In genomic region chr13:48553511-48553910, GRCm38 (mm10) we compare ENCODE assay signal across 11 mouse cellular contexts. TPM values are rescaled to one million over a fixed set of nuclear protein-coding genes. Genes with fewer than 3 reads are reported as not detected.
DNase-seq lines count a peak whose midpoint lies in the region; ATAC-seq and TF ChIP-seq lines count a peak whose summit lies in the region.
"Had no signal": no experiment of that assay in that cellular context is flagged by ENCODE, and none has a peak within 500 bp of the region (broad histone marks: within the 10 kb centered on the region; RNA-seq: fewer than 3 reads in every experiment).

No protein-coding gene starts in this region.

- H3K9ac ChIP-seq in embryonic facial prominence, embryonic 14.5 days (ENCODE audit: low read depth, low read length): no peak overlapping the region
- H3K9ac ChIP-seq in neural tube, embryonic 13.5 days: no peak overlapping the region
- no peak overlapping the region for H3K9ac ChIP-seq in stomach, postnatal 0 days (ENCODE audit: low read length)
- H3K9ac ChIP-seq: liver, embryonic 14.5 days; midbrain, embryonic 13.5 days had no signal

- no peak overlapping the region for H3K4me2 ChIP-seq in embryonic facial prominence, embryonic 14.5 days (ENCODE audit: low read depth, low read length)
- H3K4me2 ChIP-seq in neural tube, embryonic 13.5 days: 0 out of 2 replicates have a peak overlapping the region, but pooled peaks have one; percentile 35
- no peak overlapping the region for H3K4me2 ChIP-seq in stomach, postnatal 0 days (replicated peaks; ENCODE audit: low read depth)
- H3K4me2 ChIP-seq: midbrain, embryonic 13.5 days had no signal

- no peak overlapping the region; the same call in 1 of the 2 replicates for H3K27ac ChIP-seq in embryonic facial prominence, embryonic 14.5 days (replicated peaks; ENCODE audit: low read depth, low read length)
- H3K27ac ChIP-seq in embryonic facial prominence, embryonic 10.5 days (replicated peaks): no peak overlapping the region
- H3K27ac ChIP-seq in neural tube, embryonic 13.5 days (replicated peaks): peak overlapping the region; percentile 87
- H3K27ac ChIP-seq in stomach, postnatal 0 days (replicated peaks): peak overlapping the region; percentile 94
- H3K27ac ChIP-seq: liver, embryonic 14.5 days had no signal

- DNase-seq in embryonic facial prominence, embryonic 14.5 days (ENCODE audit: low spot score): peak; percentile 48
- DNase-seq in embryonic facial prominence, embryonic 10.5 days (ENCODE audit: low spot score): no peak
- peak; percentile 3 for DNase-seq in kidney, adult 18-20 months
- DNase-seq in kidney, adult 8-10 months: no peak
- DNase-seq in neural tube, embryonic 10.5 days (ENCODE audit: extremely low spot score, low spot score): no peak
- DNase-seq in stomach, postnatal 0 days (ENCODE audit: low spot score): no peak
- DNase-seq in embryo, embryonic 10.5 days (ENCODE audit: low spot score): no peak

- no peaks in the 10 kb centered on the region for H3K36me3 ChIP-seq in embryonic facial prominence, embryonic 14.5 days (ENCODE audit: control insufficient read depth, insufficient read depth, low read length)
- H3K36me3 ChIP-seq in embryonic facial prominence, embryonic 10.5 days (replicated peaks): no peaks in the 10 kb centered on the region
- H3K36me3 ChIP-seq in neural tube, embryonic 13.5 days: no peaks in the 10 kb centered on the region
- no peaks in the 10 kb centered on the region for H3K36me3 ChIP-seq in stomach, postnatal 0 days (ENCODE audit: control insufficient read depth, insufficient read depth, low read length)
- H3K36me3 ChIP-seq: midbrain, embryonic 13.5 days had no signal

- 59% methylated on average over 5 of the region's 5 CpGs for WGBS in embryonic facial prominence, embryonic 14.5 days
- 82% methylated on average over 5 of the region's 5 CpGs for whole genome bisulfite sequencing in embryonic facial prominence, embryonic 10.5 days
- 48% methylated on average over 5 of the region's 5 CpGs for WGBS in neural tube, embryonic 13.5 days
- WGBS in stomach, postnatal 0 days: 39% methylated on average over 5 of the region's 5 CpGs

- H3K9me3 ChIP-seq in embryonic facial prominence, embryonic 14.5 days (ENCODE audit: control insufficient read depth, low read length): no peaks in the 10 kb centered on the region
- no peaks in the 10 kb centered on the region for H3K9me3 ChIP-seq in embryonic facial prominence, embryonic 10.5 days
- H3K9me3 ChIP-seq in neural tube, embryonic 13.5 days: no peaks in the 10 kb centered on the region; the same call in 1 of the 2 replicates
- H3K9me3 ChIP-seq in stomach, postnatal 0 days (ENCODE audit: control insufficient read depth, low read length): no peaks in the 10 kb centered on the region
- H3K9me3 ChIP-seq: midbrain, embryonic 13.5 days had no signal

- H3K4me3 ChIP-seq in embryonic facial prominence, embryonic 14.5 days (ENCODE audit: low read depth, low read length): no peak overlapping the region
- H3K4me3 ChIP-seq in embryonic facial prominence, embryonic 10.5 days: no peak overlapping the region
- no peak overlapping the region for H3K4me3 ChIP-seq in neural tube, embryonic 13.5 days
- no peak overlapping the region for H3K4me3 ChIP-seq in stomach, postnatal 0 days (ENCODE audit: low read depth, low read length)
- H3K4me3 ChIP-seq: midbrain, embryonic 13.5 days had no signal

- ATAC-seq in embryonic facial prominence, embryonic 14.5 days (ENCODE audit: low read depth): no peak
- ATAC-seq in neural tube, embryonic 13.5 days (ENCODE audit: low read depth): no peak
- no peak for ATAC-seq in stomach, postnatal 0 days (ENCODE audit: low FRiP score, low TSS enrichment)

- no peak for TF ChIP-seq CTCF in stomach, postnatal 0 days (IDR thresholded peaks at IDR 0.05; ENCODE audit: low read depth)

- no peaks in the 10 kb centered on the region for H3K27me3 ChIP-seq in embryonic facial prominence, embryonic 14.5 days (replicated peaks; ENCODE audit: control insufficient read depth, insufficient read depth, low read length)
- no peaks in the 10 kb centered on the region for H3K27me3 ChIP-seq in embryonic facial prominence, embryonic 10.5 days (replicated peaks; ENCODE audit: low read depth, poor library complexity, severe bottlenecking)
- H3K27me3 ChIP-seq in neural tube, embryonic 13.5 days: no peaks in the 10 kb centered on the region
- H3K27me3 ChIP-seq in stomach, postnatal 0 days (ENCODE audit: control insufficient read depth, insufficient read depth, low read length): no peaks in the 10 kb centered on the region
- H3K27me3 ChIP-seq: midbrain, embryonic 13.5 days had no signal

- peaks cover 10% of the 10 kb centered on the region; the same call in 1 of the 2 replicates for H3K4me1 ChIP-seq in embryonic facial prominence, embryonic 14.5 days (ENCODE audit: control insufficient read depth, insufficient read depth, low read length)
- H3K4me1 ChIP-seq in embryonic facial prominence, embryonic 10.5 days: peaks cover 6% of the 10 kb centered on the region; the same call in 1 of the 2 replicates
- H3K4me1 ChIP-seq in neural tube, embryonic 13.5 days (replicated peaks): peaks cover 24% of the 10 kb centered on the region
- H3K4me1 ChIP-seq in stomach, postnatal 0 days (replicated peaks; ENCODE audit: control insufficient read depth, insufficient read depth): peaks cover 3% of the 10 kb centered on the region; the same call in 1 of the 2 replicates

- TF ChIP-seq EP300 in stomach, postnatal 0 days (optimal IDR thresholded peaks at IDR 0.05): no peak

RNA-seq across cellular contexts. Expression of gene A830005F24Rik, which starts 40.1 kb away (rescaled TPM):
- 0.82 and 1.5 TPM in 2 replicates for polyA plus RNA-seq in embryonic facial prominence, embryonic 14.5 days (2014; fragmentation: Nextera tagmentation; extraction: Ambion mirVana)
- 2.7 TPM in 2 replicates for polyA plus RNA-seq in embryonic facial prominence, embryonic 10.5 days (2016; fragmentation: Nextera tagmentation; extraction: Ambion mirVana)
- polyA plus RNA-seq in neural tube, embryonic 13.5 days (2015; fragmentation: Nextera tagmentation; extraction: Ambion mirVana): 4.0 and 4.8 TPM in 2 replicates
- polyA plus RNA-seq in stomach, postnatal 0 days (2015; fragmentation: Nextera tagmentation; extraction: Ambion mirVana): 0.36 and 0.56 TPM in 2 replicates
- polyA plus RNA-seq: gonadal fat pad, adult 2 months had no signal

RNA-seq across cellular contexts. Expression of gene Zfp169, which starts 40.3 kb away (rescaled TPM):
- polyA plus RNA-seq in embryonic facial prominence, embryonic 14.5 days (2014; fragmentation: Nextera tagmentation; extraction: Ambion mirVana): 5.0 and 6.3 TPM in 2 replicates
- polyA plus RNA-seq in embryonic facial prominence, embryonic 10.5 days (2016; fragmentation: Nextera tagmentation; extraction: Ambion mirVana): 4.6 and 4.9 TPM in 2 replicates
- 4.8 and 5.4 TPM in 2 replicates for polyA plus RNA-seq in neural tube, embryonic 13.5 days (2015; fragmentation: Nextera tagmentation; extraction: Ambion mirVana)
- 1.3 and 1.9 TPM in 2 replicates for polyA plus RNA-seq in stomach, postnatal 0 days (2015; fragmentation: Nextera tagmentation; extraction: Ambion mirVana)

Comparison
In these comparisons a context has a peak if more than half of its experiments do, and no peak if none do; other contexts are left out.
1. DNase-seq: peak in embryonic facial prominence, embryonic 14.5 days (single experiment) and kidney, adult 18-20 months (single experiment); none in embryonic facial prominence, embryonic 10.5 days (single experiment), kidney, adult 8-10 months (0 of 2), neural tube, embryonic 10.5 days (single experiment), stomach, postnatal 0 days (single experiment) and embryo, embryonic 10.5 days (single experiment).
2. H3K27ac ChIP-seq: peak in neural tube, embryonic 13.5 days (single experiment) and stomach, postnatal 0 days (single experiment); none in embryonic facial prominence, embryonic 14.5 days (single experiment) and embryonic facial prominence, embryonic 10.5 days (single experiment).